Mouse (Mus musculus): Measurements from ENCODE around the gene Gm1043.

Gene Gm1043

DNA sequence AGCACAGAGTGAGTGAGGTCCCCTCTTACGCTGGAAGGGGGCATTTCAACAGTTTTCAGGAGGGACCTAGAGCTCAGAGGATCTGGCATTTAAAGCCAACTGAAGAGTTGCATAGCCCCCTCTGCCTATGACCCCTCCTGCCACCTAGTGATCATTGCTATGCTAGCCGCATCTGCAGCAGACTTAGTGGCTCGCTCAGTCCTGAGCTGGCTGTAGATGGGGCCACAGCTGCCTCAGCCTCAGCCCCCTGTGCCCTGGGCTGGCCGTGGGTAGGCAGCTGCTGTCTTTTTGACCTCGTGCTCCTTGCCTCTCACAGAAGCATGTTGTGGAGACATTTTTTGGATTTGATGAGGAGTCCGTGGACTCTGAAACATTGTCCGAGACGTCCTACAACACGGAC is 32.0 kb downstream of the Gm1043 start:
- peak; percentile 54 for DNase-seq (ENCODE audit: low spot score)

- DNase-seq (ENCODE audit: low spot score) = peak; percentile 58
Measured at GRCm38 (mm10) chr5:37118242-37118641, 33.1 kb downstream of the Gm1043 start.

DNA sequence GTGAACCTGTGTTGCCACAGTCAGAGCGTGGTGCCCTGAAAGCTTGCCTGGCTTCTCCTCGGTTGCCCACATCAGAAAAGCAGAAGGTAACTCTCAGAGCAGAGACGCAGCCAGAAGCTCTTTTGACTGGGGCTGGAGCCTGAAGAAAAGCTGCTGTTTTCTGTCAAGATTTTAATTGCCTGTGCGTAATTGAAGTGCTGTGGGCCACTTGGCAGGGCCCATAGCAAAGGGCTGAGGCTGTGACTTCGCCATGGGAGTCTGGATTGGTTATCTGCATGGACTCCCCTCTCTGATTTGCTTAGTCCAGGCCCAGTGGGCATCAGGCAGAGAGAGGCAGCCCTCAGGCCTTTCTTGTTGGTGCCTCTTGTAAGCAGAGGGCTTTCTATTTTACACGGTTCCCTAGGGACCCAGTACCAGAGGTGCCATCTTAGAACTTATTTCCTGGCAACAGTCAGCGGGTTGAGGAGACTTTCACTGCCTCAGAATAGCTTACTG is 36.1 kb downstream of the Gm1043 start:
- DNase-seq (ENCODE audit: low spot score) = no peak

DNA sequence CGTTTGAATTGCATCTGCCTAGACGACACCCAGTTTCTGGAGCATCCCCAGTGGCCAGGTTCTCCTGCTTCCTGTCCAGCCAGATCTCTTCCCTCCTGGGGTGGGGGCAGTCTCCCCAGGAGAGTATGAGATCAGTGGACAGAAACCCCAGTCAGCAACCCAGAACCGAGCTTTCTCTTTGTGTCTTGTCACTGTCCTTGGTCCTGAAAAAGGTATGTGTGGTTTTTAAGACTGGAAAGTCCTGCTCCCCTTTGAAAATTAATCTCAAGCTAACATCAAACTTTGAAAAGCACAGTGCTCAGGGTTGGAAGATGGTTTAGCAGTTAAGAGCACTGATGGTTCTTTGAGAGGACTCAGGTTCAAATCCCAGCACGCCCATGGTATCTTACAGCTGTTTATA is 46.7 kb downstream of the Gm1043 start:
- peak; percentile 70 for DNase-seq (ENCODE audit: low spot score)

- no peak for DNase-seq (ENCODE audit: low spot score)
Measured at GRCm38 (mm10) chr5:37141745-37142144, 56.6 kb downstream of the Gm1043 start.

DNA sequence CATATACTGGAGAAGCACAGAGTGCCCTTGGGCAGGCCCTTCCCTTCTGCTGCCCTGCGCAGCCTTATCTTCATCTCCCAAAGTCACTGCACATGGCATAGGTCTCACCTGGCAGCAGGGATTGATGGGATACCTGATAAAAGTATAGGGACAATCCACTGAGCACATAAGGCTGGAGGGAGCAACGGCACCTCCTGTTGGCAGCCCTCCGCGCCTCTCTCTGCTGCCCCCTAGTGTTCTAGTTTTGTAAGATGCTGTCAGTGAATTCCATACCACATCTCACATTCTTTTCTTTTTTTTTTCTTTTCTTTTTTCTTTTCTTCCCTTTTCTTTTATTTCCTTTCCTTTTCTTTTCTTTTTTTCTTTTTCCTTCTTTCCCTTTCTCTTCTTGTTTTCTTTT is 62.4 kb downstream of the Gm1043 start:
- DNase-seq (ENCODE audit: low spot score) = peak; percentile 73

DNA sequence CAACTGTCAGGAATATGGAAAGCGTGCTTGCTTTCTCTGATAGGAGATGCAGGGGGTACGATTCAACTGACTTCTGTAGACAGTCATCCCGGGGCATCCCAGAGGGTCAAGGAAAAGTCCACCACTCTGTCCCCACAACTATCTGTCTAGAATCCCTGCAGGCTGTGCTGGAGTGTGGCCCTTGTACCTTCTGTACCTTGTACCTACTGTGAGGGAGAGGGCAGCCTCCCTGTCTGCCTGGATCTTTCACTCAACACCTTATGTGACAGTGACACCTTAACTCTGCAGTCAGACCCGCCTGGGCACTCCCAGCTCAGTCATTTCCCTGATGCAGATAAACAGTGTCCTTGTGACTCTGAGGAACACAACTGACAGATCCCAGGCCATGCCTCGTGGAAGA is 65.5 kb downstream of the Gm1043 start:
- DNase-seq (ENCODE audit: low spot score) = no peak

- DNase-seq (ENCODE audit: low spot score) = no peak
Measured at GRCm38 (mm10) chr5:37154472-37154871, 69.3 kb downstream of the Gm1043 start.

DNA sequence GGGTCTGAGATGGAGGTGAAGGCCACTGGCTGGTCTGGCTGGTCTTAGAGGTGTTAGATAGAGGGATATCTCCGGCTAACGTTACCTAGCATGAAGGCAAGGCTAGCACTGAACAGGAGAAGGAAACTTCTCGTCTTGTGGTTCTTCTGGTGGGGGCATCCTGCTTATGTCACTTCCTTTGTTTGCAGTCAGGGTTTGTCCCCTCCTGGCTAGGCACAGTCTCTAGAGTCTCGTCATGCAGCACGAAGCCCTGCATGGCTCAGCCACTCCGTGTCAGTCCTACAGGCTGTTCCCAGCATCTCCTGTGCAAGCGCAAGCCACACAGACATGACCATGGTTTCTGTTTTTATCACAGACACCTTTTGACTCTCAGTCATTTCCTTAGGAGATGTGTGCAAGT is 73.2 kb downstream of the Gm1043 start:
- no peak for DNase-seq (ENCODE audit: low spot score)

DNA sequence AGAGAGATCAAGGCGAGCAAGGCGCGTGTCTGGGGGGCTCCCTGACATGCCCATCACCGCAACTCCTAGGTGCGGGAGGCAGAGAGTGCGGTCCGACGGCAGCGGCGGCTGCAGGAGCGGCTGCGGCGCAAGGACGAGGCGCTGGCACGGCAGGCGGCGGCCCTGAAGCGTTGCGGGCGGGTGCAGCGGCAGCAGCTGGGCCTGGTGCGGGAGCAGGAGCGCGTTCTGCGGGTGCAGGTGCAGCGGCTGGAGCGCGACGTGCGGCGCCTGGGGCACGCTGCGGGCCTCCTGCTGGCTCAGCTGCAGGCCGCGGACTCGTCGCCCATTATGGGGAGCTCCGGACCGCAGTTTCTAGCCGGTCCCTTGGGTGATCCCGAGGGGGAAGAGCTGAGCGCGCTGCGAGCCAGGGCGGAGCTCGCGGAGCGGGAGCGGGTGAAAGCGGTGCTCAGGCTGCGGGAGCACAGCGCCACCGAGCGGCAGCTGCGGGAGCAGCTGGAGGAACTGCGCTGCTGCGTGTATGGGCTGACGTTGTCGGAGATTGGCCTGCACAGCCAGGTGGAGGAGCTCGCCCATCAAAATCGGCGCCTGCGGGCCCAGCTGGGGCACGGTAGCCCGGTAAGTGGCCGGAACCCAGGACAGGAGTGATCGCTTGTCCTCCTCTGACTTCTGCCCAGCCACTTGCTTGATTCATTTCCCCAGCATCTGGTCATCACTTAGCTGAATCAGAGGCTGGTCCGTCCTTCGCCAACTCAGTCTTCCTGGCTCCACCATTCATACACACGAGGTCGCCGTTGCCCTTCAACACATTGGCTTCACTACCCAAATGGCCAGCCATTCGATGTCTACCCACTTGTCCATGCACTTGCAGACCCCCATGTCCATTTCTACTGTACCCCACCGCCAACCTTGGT is 78.0 kb downstream of the Gm1043 start:
- DNase-seq (ENCODE audit: low spot score) = peak; percentile 79

- DNase-seq (ENCODE audit: low spot score) = no peak
Measured at GRCm38 (mm10) chr5:37176466-37176865, 91.3 kb downstream of the Gm1043 start.

DNA sequence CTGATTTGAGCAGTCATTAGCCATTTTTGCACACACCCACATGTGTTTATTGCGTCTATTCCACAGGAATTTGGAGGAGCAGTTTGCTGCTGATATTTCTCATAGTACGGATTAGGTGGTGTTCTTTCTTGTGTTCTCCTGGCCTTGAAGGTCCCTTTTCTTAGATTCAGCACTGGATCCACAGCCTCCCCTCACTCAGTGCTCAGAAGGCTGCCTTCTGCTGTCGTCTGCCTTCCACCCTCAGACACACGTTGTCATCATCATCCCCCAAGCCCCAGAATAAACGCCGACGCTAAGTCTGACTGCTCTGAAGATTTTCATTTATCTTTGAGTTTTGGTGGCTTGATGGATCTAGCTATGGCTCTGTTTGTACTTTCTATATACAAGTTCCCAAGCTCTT is 91.9 kb downstream of the Gm1043 start:
- DNase-seq (ENCODE audit: low spot score) = no peak

DNA sequence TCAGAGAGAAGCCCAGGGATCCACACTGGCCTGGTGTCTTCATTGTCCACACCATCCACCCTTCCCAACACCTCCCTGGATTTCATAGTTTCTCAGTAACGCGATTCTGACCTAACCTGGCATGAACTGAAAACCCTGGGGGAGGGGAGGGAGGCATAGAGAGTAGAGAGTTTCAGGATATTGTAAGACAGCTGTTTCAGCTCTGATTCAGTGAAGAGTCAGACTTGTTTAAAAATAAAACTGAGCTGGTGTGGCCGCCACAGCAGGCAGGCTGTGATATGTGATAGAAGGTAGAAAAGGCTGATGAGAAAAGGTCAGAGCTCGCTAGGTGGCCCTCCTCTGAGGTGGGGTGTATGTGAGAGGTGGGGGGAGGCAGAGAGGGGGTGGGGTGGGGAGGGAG is 93.6 kb downstream of the Gm1043 start:
- no peak for DNase-seq (ENCODE audit: low spot score)

DNA sequence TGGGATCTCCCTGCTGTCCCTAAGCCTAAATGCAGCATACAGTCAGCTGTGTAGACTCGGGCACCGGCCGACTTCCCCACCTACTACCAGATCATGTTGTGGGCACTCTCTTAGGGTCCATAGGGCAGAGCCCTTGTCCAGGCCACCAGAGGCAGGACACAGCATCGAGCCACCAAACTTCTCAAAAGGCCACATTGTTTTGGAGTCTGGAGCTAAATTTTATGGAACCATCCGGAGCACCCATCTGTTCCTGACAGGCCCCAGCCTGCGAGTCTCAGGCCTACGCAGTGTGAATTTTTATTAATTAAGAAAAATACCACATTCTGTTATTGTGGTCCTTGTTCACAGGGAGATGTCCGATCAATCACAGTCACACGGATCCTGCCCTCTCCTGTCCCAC is 94.7 kb downstream of the Gm1043 start:
- DNase-seq (ENCODE audit: low spot score) = no peak

- DNase-seq (ENCODE audit: low spot score) = no peak
Measured at GRCm38 (mm10) chr5:37180624-37181023, 95.5 kb downstream of the Gm1043 start.

- no peak for DNase-seq (ENCODE audit: low spot score)
Measured at GRCm38 (mm10) chr5:37184605-37185004, 99.4 kb downstream of the Gm1043 start.

DNA sequence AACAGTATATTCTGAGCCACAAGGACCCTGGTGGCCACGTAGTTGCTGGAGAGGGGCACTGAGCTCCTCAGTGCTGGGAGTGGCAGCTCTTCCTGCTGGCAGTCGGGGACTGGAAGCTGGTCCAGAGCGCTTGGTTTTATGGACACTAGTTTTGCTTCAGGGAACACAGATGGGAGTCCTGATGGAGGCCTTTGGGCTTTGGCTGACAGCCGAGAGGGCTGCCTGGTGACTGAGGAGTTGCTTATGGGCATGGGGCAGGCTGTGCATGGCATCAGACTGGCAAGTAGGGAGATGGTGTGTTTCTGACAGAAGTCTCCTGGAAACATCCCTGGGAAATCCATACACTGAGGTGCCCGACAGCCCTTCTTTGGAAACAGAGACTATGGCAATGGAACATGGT is 105.2 kb downstream of the Gm1043 start:
- no peak for DNase-seq (ENCODE audit: low spot score)

GRCm38 (mm10) chr5:37196196-37196595 is 111.0 kb downstream of the Gm1043 start:
- DNase-seq (ENCODE audit: low spot score) = no peak

DNA sequence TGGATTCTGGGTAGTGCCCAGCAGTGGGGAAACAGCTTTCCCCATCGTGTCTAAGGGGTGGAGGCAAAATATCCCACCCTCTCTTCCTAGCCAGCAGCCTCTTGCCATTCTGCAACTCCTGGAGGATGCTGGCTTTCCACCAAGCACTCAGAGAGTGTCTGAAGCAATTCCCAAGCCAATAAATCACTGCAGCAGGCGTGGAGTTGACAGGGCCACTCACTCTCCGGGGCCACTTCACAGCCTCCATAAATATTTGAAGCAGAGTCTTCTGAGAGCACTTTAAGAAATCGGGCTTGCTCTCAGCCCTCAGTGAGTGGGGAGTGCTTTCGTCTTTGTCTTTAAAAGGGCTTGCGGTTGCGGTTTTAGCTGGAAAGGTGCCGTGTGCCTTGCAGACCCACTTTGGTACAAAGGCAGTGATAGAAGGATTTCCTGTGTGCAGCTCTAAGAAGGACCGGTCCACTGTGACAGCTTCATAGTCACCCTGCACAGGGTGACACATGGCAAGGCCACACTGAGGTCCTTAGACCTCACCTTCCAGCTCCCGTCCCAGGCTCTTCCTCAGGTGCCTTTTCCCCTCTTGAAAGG is 111.6 kb downstream of the Gm1043 start:
- DNase-seq (ENCODE audit: low spot score) = peak; percentile 36

- DNase-seq (ENCODE audit: low spot score) = no peak
Measured at GRCm38 (mm10) chr5:37197423-37197822, 112.3 kb downstream of the Gm1043 start.

GRCm38 (mm10) chr5:37198011-37198688 is 113.0 kb downstream of the Gm1043 start:
- peak; percentile 69 for DNase-seq (ENCODE audit: low spot score)

DNA sequence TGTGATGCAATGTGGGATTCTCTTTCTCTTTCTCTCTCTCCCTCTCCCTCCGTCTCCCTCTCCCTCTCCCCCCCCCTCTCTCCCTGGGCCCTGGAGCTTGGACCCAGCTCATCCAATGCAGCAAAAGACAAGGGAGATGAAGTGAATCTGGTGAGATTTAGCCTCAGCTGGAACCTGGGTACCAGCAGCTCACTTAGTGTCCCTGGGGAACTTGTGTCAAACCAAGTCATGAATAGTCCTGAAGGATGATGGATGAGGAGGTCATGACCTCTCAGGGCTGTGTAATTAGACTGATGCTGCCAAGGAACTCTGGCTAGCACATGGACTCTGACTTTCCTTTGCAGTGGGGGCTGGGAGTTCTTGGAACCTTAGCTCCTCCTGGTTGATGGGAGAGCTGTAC is 117.1 kb downstream of the Gm1043 start:
- DNase-seq (ENCODE audit: low spot score) = peak; percentile 85

- DNase-seq (ENCODE audit: low spot score) = no peak
Measured at GRCm38 (mm10) chr5:37204886-37205285, 119.7 kb downstream of the Gm1043 start.
